Mouse (Mus musculus) liver, embryonic 15.5 days (tissue): ENCODE data around the gene Hcar2. TPM values are rescaled to one million over a fixed set of nuclear protein-coding genes. Genes with fewer than 3 reads are reported as not detected.

ENCODE experiments used
- ATAC-seq: fragments of 200-750 bp; cut with Nextera tagmentation; 2 replicates; pipeline ENCODE4 v1.8.0; 2017; ENCODE audit warnings: moderate number of reproducible peaks, mild to moderate bottlenecking, moderate library complexity; ENCODE audit not compliant: insufficient read depth
- H3K27ac ChIP-seq: fragments of 300-500 bp; sonication (generic); replicated peaks from 2 replicates; pipeline ENCODE4 v1.5.1; 2015; ENCODE audit warnings: mild to moderate bottlenecking, inconsistent platforms
- H3K27me3 ChIP-seq: fragments of 300-500 bp; sonication (generic); 2 replicates; pipeline ENCODE4 v1.6.1; 2015; ENCODE audit warnings: mild to moderate bottlenecking, inconsistent platforms
- H3K36me3 ChIP-seq: fragments of 300-500 bp; sonication (generic); replicated peaks from 2 replicates; pipeline ENCODE4 v1.6.1; 2015; ENCODE audit warnings: moderate library complexity, mild to moderate bottlenecking, inconsistent platforms
- H3K4me1 ChIP-seq: fragments of 300-500 bp; sonication (generic); replicated peaks from 2 replicates; pipeline ENCODE4 v1.6.1; 2015; ENCODE audit warnings: inconsistent platforms
- H3K4me2 ChIP-seq: fragments of 300-500 bp; sonication (generic); 2 replicates; pipeline ENCODE4 v1.6.1; 2015; ENCODE audit warnings: moderate library complexity, mild to moderate bottlenecking, inconsistent platforms
- H3K4me3 ChIP-seq: fragments of 300-500 bp; sonication (generic); replicated peaks from 2 replicates; pipeline ENCODE4 v1.5.1; 2015; ENCODE audit warnings: mild to moderate bottlenecking, inconsistent platforms
- H3K9ac ChIP-seq: fragments of 300-500 bp; sonication (generic); 2 replicates; pipeline ENCODE4 v1.6.1; 2015; ENCODE audit warnings: moderate library complexity, mild to moderate bottlenecking, inconsistent platforms
- H3K9me3 ChIP-seq: fragments of 300-500 bp; sonication (generic); replicated peaks from 2 replicates; pipeline ENCODE4 v1.6.1; 2016; ENCODE audit warnings: inconsistent platforms
- WGBS: fragments of 180-500 bp; shearing (Covaris S2); methylation state at CpG from one replicate; pipeline ENCODE4 v1.1.7; 2015; ENCODE audit warnings: mixed read lengths; ENCODE audit not compliant: insufficient replicate concordance; 5-methylcytosine and 5-hydroxymethylcytosine counted together
- polyA plus RNA-seq: library from polyadenylated mRNA; unstranded; fragments of >200 nt; fragmentation: Nextera tagmentation; extraction: Ambion mirVana; gene quantifications from 2 replicates; pipeline ENCODE4 v1.2.1, GENCODE M21; 2015

Gene Hcar2
- polyA plus RNA-seq, 1 experiment from 2014 or later: 0.32 TPM

- ATAC-seq: no peak
- Histone ChIP-seq H3K9ac (no peak overlapping the region), H3K27ac (no peak overlapping the region), H3K27me3 (peaks cover 3% of the 10 kb centered on the region; the same call in 1 of the 2 replicates), H3K4me2 (peak overlapping the region; percentile 18; the same call in 1 of the 2 replicates), H3K36me3 (no peaks in the 10 kb centered on the region), H3K4me3 (no peak overlapping the region), H3K4me1 (peaks cover 18% of the 10 kb centered on the region), H3K9me3 (no peaks in the 10 kb centered on the region)
- WGBS: 57% methylated on average over 15 of the region's 15 CpGs
These were observed 2.6 kb downstream of the Hcar2 start for GRCm38 (mm10) chr5:123862374-123863350.

GRCm38 (mm10) chr5:123858798-123859197 lies 6.5 kb downstream of the Hcar2 start:
- no peak for ATAC-seq
- WGBS: 32% methylated on average over 11 of the region's 11 CpGs

GRCm38 (mm10) chr5:123854511-123854910 lies 10.8 kb downstream of the Hcar2 start:
- no peak overlapping the region for H3K27ac ChIP-seq
- H3K9ac ChIP-seq: no peak overlapping the region
- WGBS: 63% methylated on average over 9 of the region's 9 CpGs
- peak; percentile 76 for ATAC-seq
- no peaks in the 10 kb centered on the region for H3K9me3 ChIP-seq
- H3K27me3 ChIP-seq: peaks cover 3% of the 10 kb centered on the region; the same call in 1 of the 2 replicates
- peak overlapping the region; percentile 27 for H3K4me2 ChIP-seq
- peaks cover 14% of the 10 kb centered on the region; the same call in 1 of the 2 replicates for H3K4me1 ChIP-seq
- no peaks in the 10 kb centered on the region for H3K36me3 ChIP-seq
- no peak overlapping the region for H3K4me3 ChIP-seq

More at GRCm38 (mm10) chr5:123858798-123859197, 6.5 kb downstream of the Hcar2 start:
- H3K36me3 ChIP-seq: no peaks in the 10 kb centered on the region
- H3K4me1 ChIP-seq: peaks cover 21% of the 10 kb centered on the region
- H3K27ac ChIP-seq: no peak overlapping the region
- H3K9ac ChIP-seq: no peak overlapping the region
- no peak overlapping the region for H3K4me2 ChIP-seq
- H3K27me3 ChIP-seq: peaks cover 3% of the 10 kb centered on the region; the same call in 1 of the 2 replicates
- no peak overlapping the region for H3K4me3 ChIP-seq
- H3K9me3 ChIP-seq: no peaks in the 10 kb centered on the region

GRCm38 (mm10) chr5:123853877-123854504 lies 11.3 kb downstream of the Hcar2 start:
- no peaks in the 10 kb centered on the region for H3K9me3 ChIP-seq
- H3K27me3 ChIP-seq: peaks cover 3% of the 10 kb centered on the region; the same call in 1 of the 2 replicates
- no peak overlapping the region for H3K4me3 ChIP-seq
- H3K36me3 ChIP-seq: no peaks in the 10 kb centered on the region
- H3K4me1 ChIP-seq: peaks cover 12% of the 10 kb centered on the region; the same call in 1 of the 2 replicates
- ATAC-seq: peak; percentile 62; the same call in 1 of the 2 replicates
- H3K9ac ChIP-seq: no peak overlapping the region
- peak overlapping the region; percentile 27 for H3K4me2 ChIP-seq
- H3K27ac ChIP-seq: no peak overlapping the region
- 68% methylated on average over 11 of the region's 11 CpGs for WGBS

- no peaks in the 10 kb centered on the region for H3K9me3 ChIP-seq
- no peak overlapping the region for H3K27ac ChIP-seq
- H3K4me3 ChIP-seq: no peak overlapping the region
- WGBS: 8% methylated on average over 2 of the region's 2 CpGs
- H3K27me3 ChIP-seq: peaks cover 10% of the 10 kb centered on the region; the same call in 1 of the 2 replicates
- H3K4me2 ChIP-seq: no peak overlapping the region
- H3K4me1 ChIP-seq: peaks cover 10% of the 10 kb centered on the region; the same call in 1 of the 2 replicates
- no peak overlapping the region for H3K9ac ChIP-seq
- H3K36me3 ChIP-seq: no peaks in the 10 kb centered on the region
- no peak for ATAC-seq
These were observed 13.9 kb downstream of the Hcar2 start for GRCm38 (mm10) chr5:123851398-123851797.

GRCm38 (mm10) chr5:123844316-123844715 lies 21.0 kb downstream of the Hcar2 start:
- peaks cover 10% of the 10 kb centered on the region; the same call in 1 of the 2 replicates for H3K4me1 ChIP-seq
- H3K9me3 ChIP-seq: no peaks in the 10 kb centered on the region
- peaks cover 10% of the 10 kb centered on the region; the same call in 1 of the 2 replicates for H3K27me3 ChIP-seq
- H3K4me2 ChIP-seq: no peak overlapping the region
- no peak for ATAC-seq
- H3K36me3 ChIP-seq: no peaks in the 10 kb centered on the region
- no peak overlapping the region for H3K9ac ChIP-seq
- 83% methylated on average over 14 of the region's 14 CpGs for WGBS
- H3K4me3 ChIP-seq: no peak overlapping the region
- no peak overlapping the region for H3K27ac ChIP-seq

- Histone ChIP-seq H3K27ac (no peak overlapping the region), H3K4me2 (no peak overlapping the region), H3K4me3 (no peak overlapping the region), H3K27me3 (peaks cover 10% of the 10 kb centered on the region; the same call in 1 of the 2 replicates), H3K9me3 (no peaks in the 10 kb centered on the region), H3K36me3 (no peaks in the 10 kb centered on the region), H3K9ac (no peak overlapping the region), H3K4me1 (peaks cover 10% of the 10 kb centered on the region; the same call in 1 of the 2 replicates)
- 63% methylated on average over 4 of the region's 4 CpGs for WGBS
- ATAC-seq: no peak
These were observed 21.5 kb downstream of the Hcar2 start for GRCm38 (mm10) chr5:123843816-123844215.

GRCm38 (mm10) chr5:123842935-123843282 lies 22.4 kb downstream of the Hcar2 start:
- H3K4me3 ChIP-seq: no peak overlapping the region
- no peak for ATAC-seq
- no peak overlapping the region for H3K9ac ChIP-seq
- H3K4me1 ChIP-seq: peaks cover 10% of the 10 kb centered on the region; the same call in 1 of the 2 replicates
- H3K9me3 ChIP-seq: no peaks in the 10 kb centered on the region
- 30% methylated on average over 3 of the region's 3 CpGs for WGBS
- H3K27ac ChIP-seq: no peak overlapping the region
- no peaks in the 10 kb centered on the region for H3K36me3 ChIP-seq
- H3K4me2 ChIP-seq: no peak overlapping the region
- H3K27me3 ChIP-seq: peaks cover 2% of the 10 kb centered on the region

- H3K4me3 ChIP-seq: no peak overlapping the region
- H3K9ac ChIP-seq: no peak overlapping the region
- no peaks in the 10 kb centered on the region; the same call in 1 of the 2 replicates for H3K27me3 ChIP-seq
- ATAC-seq: no peak
- H3K27ac ChIP-seq: no peak overlapping the region
- no peaks in the 10 kb centered on the region for H3K9me3 ChIP-seq
- H3K4me2 ChIP-seq: no peak overlapping the region
- WGBS: 56% methylated on average over 11 of the region's 11 CpGs
- no peaks in the 10 kb centered on the region for H3K36me3 ChIP-seq
- peaks cover 10% of the 10 kb centered on the region; the same call in 1 of the 2 replicates for H3K4me1 ChIP-seq
These were observed 22.9 kb downstream of the Hcar2 start for GRCm38 (mm10) chr5:123842221-123842934.

GRCm38 (mm10) chr5:123837371-123837770 lies 27.9 kb downstream of the Hcar2 start:
- H3K4me1 ChIP-seq: peaks cover 7% of the 10 kb centered on the region; the same call in 1 of the 2 replicates
- H3K9me3 ChIP-seq: no peaks in the 10 kb centered on the region
- no peak for ATAC-seq
- 48% methylated on average over 4 of the region's 4 CpGs for WGBS
- H3K4me2 ChIP-seq: no peak overlapping the region
- H3K36me3 ChIP-seq: no peaks in the 10 kb centered on the region
- H3K4me3 ChIP-seq: no peak overlapping the region
- no peak overlapping the region for H3K9ac ChIP-seq
- H3K27ac ChIP-seq: no peak overlapping the region
- H3K27me3 ChIP-seq: no peaks in the 10 kb centered on the region; the same call in 1 of the 2 replicates
